Mouse (Mus musculus): ENCODE measurements around the gene Gm20532.

The Gm20532 gene

DNA sequence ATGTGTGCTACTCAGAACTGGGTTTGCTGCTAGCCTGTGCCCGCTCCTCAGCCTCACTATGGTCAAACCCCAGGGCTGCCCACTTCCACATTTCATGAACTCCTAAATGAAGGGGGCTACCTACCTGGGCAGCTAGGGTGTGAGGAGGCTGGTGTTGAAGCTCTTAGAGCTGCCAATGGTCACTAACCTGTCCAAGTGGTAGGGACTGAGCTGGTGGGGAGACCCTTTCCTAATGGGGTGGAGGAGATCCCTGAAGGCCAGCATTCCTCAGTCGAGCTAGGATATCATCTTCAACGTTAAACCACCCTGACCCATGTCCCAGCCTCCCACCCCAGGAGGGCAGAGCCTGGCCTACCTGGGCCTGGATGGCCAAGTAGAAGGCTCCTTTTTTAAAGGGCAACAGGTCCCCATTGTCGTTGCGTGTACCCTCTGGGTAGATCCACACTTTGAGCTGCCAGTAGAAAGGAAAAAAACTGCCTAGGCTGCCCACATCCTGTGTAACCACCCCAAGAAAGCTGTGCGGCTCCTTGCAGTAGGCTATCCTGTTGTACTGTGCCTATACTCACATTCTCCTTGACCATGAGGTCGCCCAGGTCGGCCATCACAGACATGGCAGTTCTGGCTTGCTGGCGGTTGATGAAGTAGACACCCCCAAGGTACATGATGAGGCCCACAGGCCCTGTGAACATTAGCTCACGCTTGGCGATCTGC lies 9.4 kb downstream of the Gm20532 start:
- DNase-seq (ENCODE audit: low read depth, low spot score), result no peak

DNA sequence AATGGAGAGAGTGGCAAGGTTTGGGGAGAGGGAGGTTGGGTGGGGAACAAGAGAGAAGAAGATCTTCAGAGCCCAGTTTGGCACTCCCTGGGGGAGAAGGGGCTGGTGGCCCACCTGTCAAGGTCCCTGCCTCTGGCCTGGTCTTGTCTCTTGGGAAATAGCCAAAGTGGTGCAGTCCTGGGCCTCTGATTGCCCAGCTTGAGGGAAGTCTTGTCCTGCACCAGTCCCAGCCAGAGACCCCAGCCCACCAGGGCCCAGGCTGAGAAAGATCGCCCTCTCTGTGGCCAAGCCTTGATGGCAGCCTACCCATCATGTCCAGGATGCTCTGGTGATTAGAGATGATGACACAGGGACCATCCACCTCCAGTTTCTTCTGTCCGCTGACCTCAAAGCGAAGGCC lies 10.5 kb downstream of the Gm20532 start:
- DNase-seq (ENCODE audit: low read depth, low spot score), result no peak

DNA sequence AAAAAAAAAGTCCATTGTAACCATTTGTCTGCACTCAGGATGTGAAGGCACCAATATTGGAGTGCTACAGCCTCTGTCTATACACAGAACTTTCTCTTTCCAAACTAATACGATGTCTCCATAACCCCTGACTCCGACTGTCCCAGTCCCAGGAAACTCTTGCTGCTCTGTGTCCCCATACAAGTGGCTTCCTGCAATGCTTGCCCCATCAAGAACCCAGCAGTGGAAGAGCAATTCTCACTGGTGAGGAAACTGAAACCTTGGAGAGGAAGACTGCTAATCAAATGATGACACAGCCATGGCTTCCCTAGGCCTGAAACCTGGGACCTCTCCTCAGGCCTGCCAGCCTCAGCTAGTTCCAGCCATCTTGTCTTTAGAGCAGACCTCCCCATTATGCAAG lies 11.4 kb downstream of the Gm20532 start:
- no peak for DNase-seq (ENCODE audit: low read depth, low spot score)

DNA sequence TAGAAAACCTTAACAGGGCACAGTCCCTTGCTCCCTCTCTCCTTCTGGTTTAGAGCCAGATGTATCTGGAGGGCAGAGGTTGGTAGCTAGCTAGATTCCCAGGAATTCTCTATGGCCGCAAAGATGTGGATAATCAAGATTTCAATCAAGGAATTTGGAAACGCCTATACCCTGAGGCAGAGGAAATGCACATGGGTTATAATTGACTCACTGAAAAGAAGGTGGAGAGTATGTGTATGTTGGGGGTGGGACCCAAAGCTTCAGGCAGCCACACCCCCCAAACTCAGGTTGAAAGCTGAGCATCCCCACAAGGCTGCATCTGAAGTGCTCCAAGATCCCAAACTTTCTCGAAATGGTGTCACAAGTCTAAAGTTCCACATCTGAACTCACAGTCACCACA lies 12.0 kb downstream of the Gm20532 start:
- no peak for DNase-seq (ENCODE audit: low read depth, low spot score)

DNA sequence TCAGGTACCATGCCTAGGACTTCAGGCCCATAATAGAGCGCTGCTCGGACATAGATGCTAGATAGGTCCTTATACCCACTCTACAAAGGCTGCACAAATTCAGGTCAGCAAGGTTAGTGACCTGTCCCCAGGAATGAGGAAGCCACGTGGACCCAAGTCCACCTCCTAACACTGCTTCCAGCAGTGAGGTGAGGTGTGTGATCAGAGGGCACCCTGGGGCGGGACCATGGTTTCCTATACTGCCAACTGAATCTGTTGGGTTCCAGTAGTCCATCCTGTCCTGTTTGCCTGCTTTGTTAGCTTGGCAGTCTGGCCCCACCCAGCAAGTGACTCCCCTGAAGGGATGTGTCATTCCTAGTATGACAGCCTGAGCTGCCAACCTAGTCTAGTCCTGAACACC lies 13.5 kb downstream of the Gm20532 start:
- DNase-seq (ENCODE audit: low read depth, low spot score), result no peak

DNA sequence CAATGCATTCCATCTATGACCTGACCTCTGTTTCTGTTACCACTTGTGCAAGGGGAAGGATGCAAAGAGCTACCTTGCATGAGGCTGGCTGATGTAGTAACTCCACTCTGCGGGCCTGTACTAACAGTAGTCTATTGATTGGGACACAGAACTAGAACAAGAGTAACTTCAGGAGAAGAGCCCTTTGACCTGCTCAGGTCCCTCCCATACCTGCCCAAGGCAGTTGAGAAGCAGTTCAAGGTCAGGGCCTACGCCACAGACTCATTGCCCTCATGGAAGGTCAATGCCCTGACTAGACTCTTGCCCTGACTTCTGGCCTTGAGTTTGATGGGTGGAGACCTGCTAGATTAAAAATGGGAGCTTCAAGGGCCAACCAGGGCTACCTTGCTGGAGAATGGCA lies 14.2 kb downstream of the Gm20532 start:
- DNase-seq (ENCODE audit: low read depth, low spot score), result no peak

DNA sequence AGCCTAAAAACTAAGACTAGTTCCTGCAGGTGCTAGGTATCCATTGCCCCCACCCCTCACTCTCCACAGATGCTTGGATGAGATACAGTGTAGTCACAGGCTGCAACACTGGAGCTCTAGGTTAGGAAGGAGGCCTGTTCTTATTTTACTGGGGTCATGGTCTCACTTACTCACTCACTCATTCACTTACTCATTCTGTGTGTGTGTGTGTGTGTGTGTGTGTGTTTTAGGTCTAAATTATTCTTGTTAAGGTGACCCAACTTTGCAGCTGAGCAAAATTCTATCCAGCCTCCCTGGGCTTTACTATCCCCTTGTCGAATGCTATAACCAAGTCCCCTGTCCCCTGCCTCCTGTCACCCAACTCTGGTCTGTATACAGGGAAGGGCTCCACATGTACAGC lies 15.2 kb downstream of the Gm20532 start:
- DNase-seq (ENCODE audit: low read depth, low spot score), result no peak

DNA sequence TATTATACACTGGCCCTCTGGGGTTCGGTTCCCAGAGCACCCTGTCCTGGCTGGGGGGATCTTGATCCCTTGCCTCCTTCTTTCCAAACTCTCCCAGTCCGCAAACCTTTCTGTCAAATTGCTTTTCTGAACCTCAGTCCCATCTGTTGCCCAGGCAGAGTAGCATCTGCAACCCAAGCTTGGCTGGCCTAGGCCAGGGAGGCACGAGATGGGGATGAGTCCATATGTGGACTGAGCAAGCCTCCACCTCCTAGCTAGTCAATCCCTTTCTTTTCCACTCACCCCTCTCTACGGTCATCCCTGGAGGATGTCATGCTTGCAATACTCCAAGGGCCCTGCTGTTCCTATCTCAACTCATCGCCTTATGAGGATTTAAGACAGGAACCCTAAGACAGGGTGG lies 16.2 kb downstream of the Gm20532 start:
- no peak for DNase-seq (ENCODE audit: low read depth, low spot score)

DNA sequence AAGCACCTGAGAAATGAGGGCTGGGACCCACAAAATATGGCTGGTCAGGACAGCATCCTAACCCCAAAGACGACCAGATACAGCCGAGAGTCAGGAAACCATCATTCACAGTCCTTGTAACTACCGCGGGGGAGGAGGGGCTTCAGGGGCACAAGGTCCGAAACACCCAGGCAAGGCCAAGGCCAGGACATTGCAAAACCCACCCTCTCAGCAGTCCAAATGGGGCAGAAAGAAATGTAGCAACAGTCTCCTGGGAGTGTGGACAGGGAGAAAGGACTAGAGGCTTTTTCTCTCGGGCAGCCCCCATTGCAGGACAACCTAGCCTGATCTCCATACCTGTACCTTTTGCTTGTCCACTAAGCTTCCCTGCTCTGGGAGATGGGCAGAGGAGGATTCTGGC lies 16.7 kb downstream of the Gm20532 start:
- DNase-seq (ENCODE audit: low read depth, low spot score), result no peak

DNA sequence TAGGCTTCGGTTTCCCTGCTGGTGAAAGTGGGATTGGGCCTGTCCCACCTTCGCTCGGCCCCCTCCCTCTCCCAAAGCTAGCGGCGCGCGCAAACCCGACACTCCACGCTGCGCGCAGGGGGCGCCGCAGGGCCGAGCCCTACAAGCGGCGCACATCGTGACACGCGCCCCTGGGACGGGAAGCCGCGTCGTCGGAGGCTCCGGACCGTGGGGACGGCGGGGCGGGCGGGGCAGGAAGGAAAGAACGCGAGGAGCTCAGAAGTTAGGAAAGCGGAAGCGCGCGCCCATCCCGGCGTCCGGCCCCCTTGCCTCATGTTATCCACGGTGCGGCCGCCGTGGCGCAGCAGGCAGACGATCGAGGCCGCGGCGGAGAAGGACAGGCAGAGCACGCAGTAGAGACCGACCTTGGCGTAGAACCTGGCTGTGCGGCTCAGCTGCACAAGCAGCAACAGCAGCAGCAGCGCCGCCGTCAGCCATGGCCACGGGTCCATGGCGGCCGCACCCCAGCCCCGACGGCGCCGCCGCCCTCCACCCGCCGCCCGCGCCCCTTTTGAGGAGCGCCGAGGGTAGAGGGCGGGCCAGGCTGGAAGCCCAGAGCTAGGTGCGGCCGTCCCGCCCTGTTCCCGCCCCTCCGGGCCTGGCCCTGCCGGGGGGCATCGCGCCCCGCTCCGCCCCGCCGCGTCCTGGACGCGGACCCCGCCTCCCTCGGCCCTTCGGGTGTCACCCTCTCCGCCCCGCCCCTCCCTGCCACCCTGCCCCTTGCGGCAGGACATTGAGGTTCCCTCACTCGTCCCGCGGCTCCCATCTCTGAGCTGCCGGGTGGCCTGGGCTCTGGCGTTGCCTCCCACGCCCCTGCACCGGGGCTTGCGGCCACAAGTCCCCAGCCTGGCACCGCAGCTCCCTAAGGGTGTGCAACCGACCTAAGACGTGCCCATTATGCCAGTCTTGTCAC lies 17.6 kb downstream of the Gm20532 start, which contains the start of gene Agpat2:
TSS of gene Agpat2 (minus strand) at position 698 of the 952 bp plus-strand sequence.
- DNase-seq (ENCODE audit: low read depth, low spot score), result peak; percentile 32

DNA sequence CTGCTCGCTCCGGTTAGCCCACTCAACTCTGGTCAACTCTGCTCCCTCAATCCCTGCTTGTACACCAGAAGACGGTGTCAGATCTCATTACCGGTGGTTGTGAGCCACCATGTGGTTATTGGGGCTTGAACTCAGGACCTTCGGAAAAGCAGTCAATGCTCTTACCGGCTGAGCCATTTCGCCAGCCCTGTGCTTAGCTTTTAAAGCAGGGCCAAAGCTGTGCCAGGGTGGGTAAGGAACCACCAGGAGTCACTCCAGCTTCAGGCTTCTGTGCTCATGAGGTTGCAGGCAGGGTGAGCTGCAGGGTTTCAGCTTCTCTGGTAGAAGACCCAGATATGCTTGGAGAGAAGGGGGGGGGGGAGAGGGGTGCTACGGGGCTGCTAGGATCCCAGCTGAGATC lies 18.9 kb downstream of the Gm20532 start:
- no peak for DNase-seq (ENCODE audit: low read depth, low spot score)

DNA sequence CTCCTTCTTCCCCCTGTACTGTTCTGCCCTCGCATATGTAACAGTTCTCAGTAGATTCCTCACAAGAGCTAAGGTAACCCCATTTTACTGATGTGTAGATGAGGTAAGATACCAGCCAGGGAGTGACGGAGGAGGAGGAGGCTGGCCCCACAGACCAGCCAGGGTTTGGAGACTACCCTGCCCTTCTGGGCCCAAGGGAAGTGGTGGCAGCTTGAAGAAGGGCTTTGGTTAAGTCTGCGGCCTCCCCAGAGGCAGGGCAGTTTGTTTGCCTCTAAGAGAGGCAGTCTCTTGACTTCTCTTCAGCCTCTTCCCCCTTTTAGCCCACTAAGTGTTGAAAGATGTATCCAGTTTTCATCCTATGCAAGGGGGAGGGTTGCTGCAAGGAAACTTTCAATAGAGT lies 20.1 kb downstream of the Gm20532 start:
- no peak for DNase-seq (ENCODE audit: low read depth, low spot score)

DNA sequence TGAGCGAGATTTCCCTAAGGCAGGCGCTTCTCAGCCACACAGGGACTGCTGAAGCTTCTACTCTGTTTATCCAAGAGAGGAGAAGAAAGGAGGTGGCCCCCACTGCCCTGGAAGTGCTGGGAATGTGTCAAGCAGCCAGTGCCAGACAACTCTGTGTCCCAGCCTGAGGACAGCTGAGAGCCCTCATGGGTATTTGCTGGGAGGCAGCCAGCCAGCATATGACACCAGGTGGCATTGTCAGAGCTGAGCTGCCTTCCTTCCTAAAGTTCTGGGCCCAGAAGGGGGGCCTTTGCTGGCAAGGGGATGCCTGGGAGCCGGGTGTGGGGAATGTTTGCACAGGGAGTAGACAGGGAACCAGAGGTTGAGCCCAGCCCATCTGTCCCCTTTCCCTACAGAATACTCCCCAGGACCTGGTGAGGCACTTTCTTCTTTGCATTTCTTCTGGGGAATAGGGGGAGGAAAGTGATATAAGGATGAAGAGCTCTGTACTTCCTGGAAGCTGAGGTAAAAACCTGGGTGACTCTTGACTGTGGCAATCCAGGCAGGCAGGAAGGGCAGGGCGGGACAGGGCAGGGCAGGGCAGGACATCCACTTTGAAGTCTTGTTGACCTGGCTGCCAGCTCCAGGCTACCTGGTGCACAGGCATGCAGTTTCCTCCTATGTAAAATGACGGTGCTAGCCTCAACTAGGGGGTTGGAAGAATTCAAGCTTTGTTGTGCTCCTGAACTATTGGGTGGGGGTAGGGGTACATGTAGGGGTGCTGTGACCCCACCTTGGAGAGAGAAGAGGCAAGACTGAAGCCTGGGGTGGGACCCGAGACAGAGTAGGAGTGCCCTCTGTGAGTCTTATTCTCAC lies 20.8 kb downstream of the Gm20532 start:
- DNase-seq (ENCODE audit: low read depth, low spot score), result no peak

DNA sequence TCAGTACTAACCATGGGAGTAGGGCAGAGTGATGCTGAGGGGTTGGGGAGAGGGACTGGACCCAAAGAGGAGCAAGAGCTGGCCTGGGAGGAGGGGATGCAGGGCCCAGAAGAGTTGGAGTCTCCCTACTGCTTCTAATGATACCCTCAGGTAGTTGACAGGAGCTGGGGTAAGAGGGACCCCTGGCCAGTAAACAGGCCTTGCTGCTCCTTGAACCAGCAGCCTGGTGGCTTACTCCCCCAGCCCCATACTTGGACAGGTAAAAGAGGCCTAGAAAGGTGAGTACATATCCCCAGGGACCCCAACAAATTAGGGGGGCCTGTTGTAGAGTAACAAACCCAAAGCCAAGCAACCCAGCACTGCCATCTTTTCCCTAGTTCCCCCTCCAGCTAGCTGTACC lies 22.3 kb downstream of the Gm20532 start:
- no peak for DNase-seq (ENCODE audit: low read depth, low spot score)

DNA sequence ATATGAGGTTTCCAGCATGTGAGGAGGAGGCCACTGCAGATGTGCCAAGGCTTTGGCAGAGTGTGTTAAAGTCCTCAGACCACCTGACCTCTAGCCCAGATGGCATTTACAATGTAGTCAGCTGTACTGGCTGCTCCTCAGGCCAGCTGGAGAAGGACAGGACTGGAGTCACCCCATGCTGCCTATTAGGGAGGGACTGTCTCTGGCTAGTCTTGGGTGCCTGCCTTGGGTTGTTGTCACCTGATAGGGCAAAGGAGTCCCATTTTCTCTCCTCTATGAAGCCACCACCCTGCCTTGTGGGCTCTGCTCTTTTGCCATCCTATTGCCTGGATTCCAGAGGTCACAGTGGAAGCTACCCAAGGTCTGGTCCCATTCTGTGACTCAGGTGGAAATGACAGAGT lies 22.8 kb downstream of the Gm20532 start:
- DNase-seq (ENCODE audit: low read depth, low spot score), result no peak

DNA sequence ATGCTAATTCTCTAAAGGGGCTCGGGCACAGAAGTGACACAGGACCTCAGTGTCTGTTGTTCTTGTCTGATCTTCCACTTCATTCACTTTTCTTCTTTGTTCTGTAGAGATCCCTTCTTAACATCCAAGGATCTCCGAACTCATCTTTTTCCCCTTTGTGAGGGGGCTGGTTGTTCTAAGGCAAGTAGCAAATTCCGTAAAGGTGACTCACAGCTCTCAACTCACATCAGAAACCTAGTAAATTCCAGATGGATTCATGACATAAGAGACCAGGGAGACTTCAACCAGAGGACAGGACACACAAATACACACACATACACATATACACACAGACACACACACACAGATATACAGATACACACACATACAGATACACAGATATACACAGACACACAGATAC lies 24.1 kb downstream of the Gm20532 start:
- DNase-seq (ENCODE audit: low read depth, low spot score), result no peak

DNA sequence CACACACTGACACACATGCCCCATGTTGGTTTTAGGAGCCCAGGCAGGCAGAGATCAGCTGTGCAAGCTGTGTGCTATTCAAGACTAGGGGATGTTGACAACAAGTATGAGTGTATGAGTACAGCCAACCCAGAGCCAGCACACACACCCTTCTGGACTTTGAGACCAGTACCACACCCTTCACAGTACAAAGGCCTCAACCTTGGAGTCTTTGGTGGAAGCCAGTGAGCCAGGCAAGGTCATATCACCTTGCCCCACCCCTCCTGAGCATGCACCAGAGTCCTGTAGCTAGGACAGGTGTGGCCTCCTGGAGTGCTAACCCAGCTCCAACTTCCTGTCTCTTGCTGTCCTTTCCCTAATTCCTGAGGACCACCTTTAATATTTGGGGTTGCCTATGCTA lies 24.6 kb downstream of the Gm20532 start:
- no peak for DNase-seq (ENCODE audit: low read depth, low spot score)

DNA sequence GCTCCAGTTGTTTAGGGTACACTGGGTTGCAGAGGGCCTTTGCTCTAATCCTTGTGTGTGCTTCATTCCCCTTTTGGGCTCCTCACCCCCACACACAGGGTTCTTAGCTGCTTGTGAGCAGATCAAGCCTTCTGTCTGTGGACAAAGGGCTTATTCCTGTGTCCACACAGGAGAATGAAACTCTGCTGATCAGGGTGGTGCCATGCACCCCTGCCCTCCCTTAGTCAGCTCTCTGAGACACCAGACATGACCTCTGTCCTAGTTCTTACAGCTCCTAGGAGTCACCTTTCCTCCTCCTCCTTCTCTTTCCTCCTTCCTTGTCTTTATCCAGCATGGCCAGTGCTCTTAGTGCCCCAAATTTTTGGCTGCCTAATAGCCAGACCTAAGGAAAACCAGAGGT lies 25.5 kb downstream of the Gm20532 start:
- no peak for DNase-seq (ENCODE audit: low read depth, low spot score)

DNA sequence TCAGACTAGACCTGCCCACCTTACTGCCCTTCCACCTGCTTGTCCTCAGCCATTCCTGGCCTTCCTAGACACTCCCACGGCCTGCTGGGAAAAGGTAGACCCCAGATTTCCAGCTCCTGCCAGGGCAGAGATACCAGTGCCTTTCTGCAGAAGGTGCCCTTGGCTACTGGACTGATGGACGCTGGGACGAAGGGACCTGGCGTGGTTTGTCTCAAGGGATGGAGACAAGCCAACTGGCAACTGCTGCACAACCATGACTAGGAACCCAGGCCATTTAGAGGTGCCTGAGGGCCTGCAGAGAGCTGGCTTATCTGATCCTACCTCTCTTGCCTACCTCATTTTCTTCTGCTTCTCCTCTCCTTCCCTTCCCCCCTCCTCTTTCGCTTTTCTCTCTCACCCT lies 28.5 kb downstream of the Gm20532 start:
- DNase-seq (ENCODE audit: low read depth, low spot score), result no peak

DNA sequence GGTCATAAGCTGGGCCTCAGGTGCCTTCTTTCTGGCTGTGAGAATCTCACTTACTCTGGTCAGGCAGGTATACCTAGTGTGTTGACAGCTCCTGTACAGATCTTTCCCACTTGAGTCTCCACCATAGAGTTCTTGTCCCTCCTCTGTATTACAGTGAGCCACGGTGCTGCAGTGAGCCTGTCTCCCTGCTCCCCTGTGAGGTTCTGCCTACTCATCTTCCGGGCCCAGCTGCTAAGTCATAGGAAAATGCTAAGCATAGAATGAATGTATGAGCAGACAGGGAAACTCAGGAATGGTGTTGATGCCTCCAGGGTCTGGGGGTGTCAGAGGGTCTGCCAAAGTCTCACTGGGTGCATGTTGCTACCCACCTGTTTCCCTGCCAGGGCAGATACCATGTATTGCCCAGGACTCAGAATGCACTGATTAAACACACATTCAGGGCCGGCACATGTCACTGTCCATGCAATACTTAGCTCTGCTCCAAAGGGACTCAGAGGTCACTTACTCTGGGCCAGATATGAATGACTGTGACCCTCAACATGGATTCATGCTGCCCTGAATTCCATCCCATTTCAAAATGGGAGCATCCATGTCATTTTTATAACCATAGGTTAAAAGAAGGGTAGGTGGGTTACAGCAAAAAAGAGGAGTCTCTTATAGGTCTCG lies 29.2 kb downstream of the Gm20532 start:
- no peak for DNase-seq (ENCODE audit: low read depth, low spot score)

DNA sequence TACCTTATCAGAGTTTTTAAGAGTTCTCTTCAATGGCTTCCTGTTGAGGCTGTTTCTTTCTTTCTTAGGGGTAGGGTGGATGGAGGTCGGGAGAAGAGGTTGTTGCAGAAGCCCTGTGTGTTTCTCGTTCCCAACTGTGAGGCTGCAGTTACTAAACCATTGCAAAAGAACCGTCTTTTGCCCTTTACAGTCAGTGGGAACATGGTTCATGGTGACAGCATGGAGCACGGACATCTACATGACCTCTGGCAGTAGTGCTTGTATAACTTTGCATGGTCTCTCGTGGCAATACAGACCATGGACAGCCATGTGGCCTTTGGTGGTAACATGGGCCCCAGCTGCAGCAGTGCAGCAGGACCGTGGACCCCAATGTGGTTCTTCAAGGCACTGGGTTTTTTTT lies 30.9 kb downstream of the Gm20532 start:
- no peak for DNase-seq (ENCODE audit: low read depth, low spot score)

DNA sequence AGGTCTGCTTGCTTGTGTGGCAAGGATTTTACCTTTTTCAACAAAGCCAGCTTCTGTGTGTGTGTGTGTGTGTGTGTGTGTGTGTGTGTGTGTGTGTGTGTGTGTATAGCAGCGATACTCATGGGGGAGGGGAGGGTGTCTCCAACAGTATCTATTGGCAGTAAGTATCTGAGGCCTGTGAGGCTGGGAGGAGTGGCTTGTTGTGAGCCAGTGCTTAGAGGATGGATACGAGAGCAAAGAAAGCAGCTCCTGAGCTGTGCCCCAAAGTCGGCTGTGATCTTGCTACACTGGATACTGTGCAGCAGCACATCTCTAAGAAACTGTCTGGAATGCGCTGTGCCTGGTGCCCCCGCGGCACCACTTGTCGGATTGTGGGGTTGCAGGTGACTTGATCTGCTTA lies 31.5 kb downstream of the Gm20532 start:
- DNase-seq (ENCODE audit: low read depth, low spot score), result no peak
